Mouse (Mus musculus) intestine, postnatal 0 days (tissue): ENCODE results near the gene Fpgs. TPM values are rescaled to one million over a fixed set of nuclear protein-coding genes. Genes with fewer than 3 reads are reported as not detected.

Source experiments
- ATAC-seq: fragments of 200-750 bp; cut with Nextera tagmentation; 2 replicates; pipeline ENCODE4 v1.8.0; 2017; ENCODE audit warnings: mild to moderate bottlenecking, moderate TSS enrichment, moderate library complexity
- H3K27ac ChIP-seq: fragments of 300-500 bp; sonication (generic); 2 replicates; pipeline ENCODE4 v1.5.1; 2014; ENCODE audit warnings: mild to moderate bottlenecking, low read depth, low read length, moderate library complexity
- H3K27me3 ChIP-seq: fragments of 300-500 bp; sonication (generic); replicated peaks from 2 replicates; pipeline ENCODE4 v1.6.1; 2014; ENCODE audit warnings: low read length, mixed read lengths; ENCODE audit not compliant: control insufficient read depth, insufficient read depth
- H3K36me3 ChIP-seq: fragments of 300-500 bp; sonication (generic); 2 replicates; pipeline ENCODE4 v1.6.1; 2014; ENCODE audit warnings: mild to moderate bottlenecking, moderate library complexity; ENCODE audit not compliant: control insufficient read depth, insufficient read depth
- H3K4me1 ChIP-seq: fragments of 300-500 bp; sonication (generic); replicated peaks from 2 replicates; pipeline ENCODE4 v1.6.1; 2014; ENCODE audit warnings: antibody characterized with exemption, low read length, mixed read lengths; ENCODE audit not compliant: control insufficient read depth, insufficient read depth
- H3K4me2 ChIP-seq: fragments of 300-500 bp; sonication (generic); replicated peaks from 2 replicates; pipeline ENCODE4 v1.6.1; 2014; ENCODE audit warnings: low read depth, mild to moderate bottlenecking, moderate library complexity
- H3K4me3 ChIP-seq: fragments of 300-500 bp; sonication (generic); 2 replicates; pipeline ENCODE4 v1.5.1; 2014; ENCODE audit warnings: low read depth, low read length
- H3K9ac ChIP-seq: fragments of 300-500 bp; sonication (generic); 2 replicates; pipeline ENCODE4 v1.6.1; 2014; ENCODE audit warnings: mild to moderate bottlenecking, low read depth, low read length
- H3K9me3 ChIP-seq: fragments of 300-500 bp; sonication (generic); 2 replicates; pipeline ENCODE4 v1.6.1; 2016; ENCODE audit warnings: mixed run types; ENCODE audit not compliant: control insufficient read depth
- CTCF ChIP-seq: sonication (generic); IDR thresholded peaks from 2 replicates; pipeline ENCODE4 v1.5.1; 2016; ENCODE audit warnings: low read depth, mild to moderate bottlenecking, control low read depth, antibody characterized with exemption, moderate library complexity
- WGBS: fragments of 180-500 bp; shearing (Covaris S2); extraction: QIAGEN DNeasy Blood & Tissue Kit; methylation state at CpG from one replicate; pipeline ENCODE4 v1.1.7; 2014; 5-methylcytosine and 5-hydroxymethylcytosine counted together
- polyA plus RNA-seq: library from polyadenylated mRNA; unstranded; fragments of >200 nt; fragmentation: Nextera tagmentation; extraction: Ambion mirVana; gene quantifications from 2 replicates; pipeline ENCODE4 v1.2.1, GENCODE M21; 2015

The Fpgs gene
- polyA plus RNA-seq, 1 experiment from 2014 or later = 12.4 TPM

DNA sequence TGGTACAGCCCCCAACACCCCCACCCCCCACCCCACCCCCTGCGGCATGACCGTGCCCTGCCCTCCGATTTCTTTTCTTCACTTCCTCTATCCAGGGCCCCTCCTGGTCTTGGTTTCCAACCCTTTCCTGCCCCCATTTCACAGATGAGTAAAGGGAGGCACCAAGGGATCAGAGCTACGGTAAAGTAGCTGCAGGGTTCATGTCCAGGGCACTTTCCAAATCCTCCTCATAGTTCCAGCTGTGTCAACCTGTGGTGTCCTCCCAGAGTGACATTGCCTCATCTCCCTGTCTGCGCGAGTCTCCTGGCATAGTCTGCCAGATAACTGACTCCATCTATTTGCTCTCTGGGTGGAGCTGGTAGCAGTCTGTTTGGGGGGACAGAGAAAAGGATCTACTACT lies 38.1 kb downstream of the Fpgs start:
- TF ChIP-seq CTCF = no peak
- ATAC-seq = no peak
- 52% methylated on average over 6 of the region's 6 CpGs for WGBS
- Histone ChIP-seq H3K27me3 (no peaks in the 10 kb centered on the region), H3K4me3 (no peak overlapping the region), H3K4me2 (no peak overlapping the region), H3K9me3 (no peaks in the 10 kb centered on the region), H3K4me1 (no peaks in the 10 kb centered on the region), H3K9ac (no peak overlapping the region), H3K27ac (no peak overlapping the region), H3K36me3 (peaks cover 8% of the 10 kb centered on the region; the same call in 1 of the 2 replicates)

DNA sequence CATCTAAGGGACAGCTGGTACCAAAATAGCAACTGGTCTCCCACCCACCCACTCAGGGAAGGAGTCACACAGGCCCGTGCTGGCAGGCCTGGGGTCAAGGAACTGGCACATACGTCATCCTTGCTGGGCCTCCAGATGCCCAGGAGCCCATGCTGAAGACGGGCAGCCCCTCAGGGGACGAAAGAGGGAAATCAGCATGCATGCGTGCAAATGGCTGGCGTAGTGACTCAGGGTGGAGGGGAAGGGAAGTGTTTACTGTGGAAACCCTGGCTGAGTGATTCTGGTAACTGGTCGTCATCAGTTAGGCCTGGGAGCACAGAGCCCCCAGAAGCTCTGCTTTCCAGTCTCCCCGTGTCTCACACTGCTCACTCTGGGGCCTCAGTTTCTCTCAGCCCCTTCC lies 38.6 kb downstream of the Fpgs start:
- Histone ChIP-seq H3K36me3 (peaks cover 8% of the 10 kb centered on the region; the same call in 1 of the 2 replicates), H3K9ac (no peak overlapping the region), H3K4me3 (no peak overlapping the region), H3K9me3 (no peaks in the 10 kb centered on the region), H3K27me3 (no peaks in the 10 kb centered on the region), H3K27ac (no peak overlapping the region), H3K4me2 (no peak overlapping the region), H3K4me1 (no peaks in the 10 kb centered on the region)
- WGBS = 79% methylated on average over 8 of the region's 8 CpGs
- TF ChIP-seq CTCF = no peak
- no peak for ATAC-seq

DNA sequence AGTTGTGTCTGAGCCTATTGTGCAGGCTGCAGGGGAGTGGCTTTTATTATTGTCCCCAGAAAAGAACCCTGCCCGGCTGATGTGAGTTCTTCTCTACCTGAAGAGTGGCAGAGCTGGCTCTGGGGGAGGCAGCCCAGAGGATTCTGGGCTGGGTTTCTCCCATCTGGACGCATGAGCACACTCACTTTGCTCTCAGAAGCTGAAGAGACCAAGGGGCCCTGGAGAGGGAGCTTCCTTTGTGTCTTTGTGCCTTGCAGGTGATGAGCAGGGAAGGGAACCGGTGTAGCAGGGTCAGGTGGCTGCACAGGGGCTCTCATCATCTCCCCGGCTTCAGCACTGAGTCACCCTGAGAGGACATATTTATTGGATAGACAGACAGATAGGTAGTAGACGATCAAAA lies 41.7 kb downstream of the Fpgs start:
- H3K27ac ChIP-seq = no peak overlapping the region
- H3K27me3 ChIP-seq = no peaks in the 10 kb centered on the region
- 32% methylated on average over 5 of the region's 5 CpGs for WGBS
- no peaks in the 10 kb centered on the region for H3K4me1 ChIP-seq
- no peaks in the 10 kb centered on the region for H3K9me3 ChIP-seq
- H3K36me3 ChIP-seq = no peaks in the 10 kb centered on the region; the same call in 1 of the 2 replicates
- no peak overlapping the region for H3K4me2 ChIP-seq
- no peak overlapping the region for H3K4me3 ChIP-seq
- H3K9ac ChIP-seq = no peak overlapping the region
- ATAC-seq = no peak
- no peak for TF ChIP-seq CTCF

DNA sequence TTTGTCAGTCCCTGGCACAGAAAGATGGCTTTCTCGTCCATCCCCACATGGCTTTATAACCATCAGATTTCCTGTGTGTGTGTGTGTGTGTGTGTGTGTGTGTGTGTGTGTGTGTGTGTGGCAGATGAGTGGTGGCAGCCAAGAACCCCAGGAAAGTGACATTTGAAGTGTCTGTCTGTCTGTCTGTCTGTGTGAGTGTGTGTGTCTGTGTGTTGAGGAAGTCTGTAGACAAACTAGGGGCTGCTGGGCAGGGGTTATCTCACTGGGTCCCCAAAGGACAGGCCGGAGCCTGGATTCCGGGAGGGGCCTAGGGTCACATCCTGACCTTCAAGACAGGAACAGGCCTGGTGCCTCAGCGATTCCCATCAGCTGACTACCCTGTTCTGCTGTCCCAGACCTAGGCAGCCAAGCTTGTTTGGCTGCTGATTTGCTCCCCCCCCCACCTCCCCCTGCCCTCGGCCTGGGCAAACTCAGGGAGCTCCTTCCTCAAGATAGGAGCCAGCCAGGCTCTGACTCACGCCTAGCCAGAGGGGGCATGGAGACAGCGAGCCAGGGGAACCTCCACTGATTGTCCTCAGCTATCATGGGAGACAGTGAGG lies 42.3 kb downstream of the Fpgs start:
- TF ChIP-seq CTCF = no peak
- H3K4me3 ChIP-seq = no peak overlapping the region

DNA sequence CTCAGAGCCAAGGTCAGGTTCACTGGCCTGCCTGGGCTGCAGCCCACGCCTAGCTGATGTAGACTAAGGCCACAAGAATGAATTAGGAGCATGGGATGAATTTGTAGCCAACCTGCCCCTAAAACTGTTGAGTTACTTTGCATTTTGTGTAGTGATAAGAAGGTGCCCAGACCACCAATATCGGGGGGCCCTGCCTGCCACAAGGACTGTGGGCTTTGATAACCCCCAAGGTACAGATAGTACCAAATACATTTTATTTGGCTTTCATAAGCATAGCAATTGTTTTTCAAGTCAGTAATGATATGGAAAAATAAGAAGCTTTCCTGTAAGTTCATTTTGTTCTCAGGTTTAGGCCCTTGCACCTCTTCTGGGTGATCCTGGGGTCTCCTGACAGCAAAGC lies 45.1 kb downstream of the Fpgs start:
- TF ChIP-seq CTCF = no peak
- H3K36me3 ChIP-seq = no peaks in the 10 kb centered on the region; the same call in 1 of the 2 replicates
- ATAC-seq = no peak
- H3K4me3 ChIP-seq = no peak overlapping the region
- no peak overlapping the region for H3K27ac ChIP-seq
- H3K4me2 ChIP-seq = no peak overlapping the region
- H3K9ac ChIP-seq = no peak overlapping the region
- no peaks in the 10 kb centered on the region for H3K27me3 ChIP-seq
- 85% methylated on average over 2 of the region's 2 CpGs for WGBS
- no peaks in the 10 kb centered on the region for H3K4me1 ChIP-seq
- no peaks in the 10 kb centered on the region for H3K9me3 ChIP-seq

More for the DNA sequence above, 42.3 kb downstream of the Fpgs start:
- Histone ChIP-seq H3K27me3 (no peaks in the 10 kb centered on the region), H3K9ac (no peak overlapping the region), H3K4me2 (no peak overlapping the region), H3K4me1 (no peaks in the 10 kb centered on the region), H3K36me3 (no peaks in the 10 kb centered on the region; the same call in 1 of the 2 replicates), H3K27ac (no peak overlapping the region), H3K9me3 (no peaks in the 10 kb centered on the region)
- peak; percentile 35; the same call in 1 of the 2 replicates for ATAC-seq
- WGBS = 34% methylated on average over 7 of the region's 7 CpGs

DNA sequence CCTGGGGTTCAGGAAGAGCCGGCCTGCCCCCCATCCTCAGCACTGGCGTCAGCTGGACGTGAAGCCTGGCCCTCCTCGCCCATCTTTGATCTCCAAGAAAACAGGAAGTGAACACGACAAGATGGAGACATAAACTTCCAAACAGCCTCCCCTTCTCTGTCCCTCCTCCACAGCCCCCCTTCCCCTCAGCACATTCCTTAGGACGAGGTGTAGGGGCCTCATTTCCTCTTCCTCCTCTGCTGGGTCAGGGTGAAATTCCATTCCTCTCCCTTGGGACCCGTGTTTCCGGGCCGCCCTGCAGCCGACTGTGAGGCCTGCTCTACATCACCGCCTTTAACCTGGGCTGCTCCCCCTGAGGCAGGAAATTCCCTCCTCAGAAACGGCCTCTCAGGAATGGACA lies 48.1 kb downstream of the Fpgs start:
- ATAC-seq = 0 out of 2 replicates have a peak, but pooled peaks have one; percentile 23
- H3K36me3 ChIP-seq = no peaks in the 10 kb centered on the region; the same call in 1 of the 2 replicates
- no peak overlapping the region; the same call in 1 of the 2 replicates for H3K27ac ChIP-seq
- H3K4me1 ChIP-seq = no peaks in the 10 kb centered on the region
- 55% methylated on average over 12 of the region's 12 CpGs for WGBS
- H3K27me3 ChIP-seq = no peaks in the 10 kb centered on the region
- no peak overlapping the region for H3K4me2 ChIP-seq
- H3K9me3 ChIP-seq = no peaks in the 10 kb centered on the region
- no peak for TF ChIP-seq CTCF
- H3K9ac ChIP-seq = no peak overlapping the region
- no peak overlapping the region for H3K4me3 ChIP-seq

DNA sequence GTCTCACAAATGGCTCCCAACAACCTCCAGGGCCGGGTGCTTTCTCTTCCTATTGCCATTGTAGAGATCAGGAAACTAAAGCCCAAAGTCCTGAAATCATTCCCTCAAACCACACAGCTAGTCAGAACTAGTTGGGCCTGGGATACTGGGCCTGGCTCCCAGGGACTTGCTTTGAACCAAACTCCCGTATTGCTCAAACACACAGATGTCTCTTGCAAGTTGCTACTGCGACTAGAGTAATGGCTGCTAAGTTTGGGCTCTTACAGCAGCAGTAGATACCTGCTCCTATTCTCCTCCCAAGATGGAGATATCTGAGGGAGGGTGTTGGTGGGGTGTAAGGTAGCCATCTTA lies 48.6 kb downstream of the Fpgs start:
- Histone ChIP-seq H3K9ac (no peak overlapping the region), H3K27ac (no peak overlapping the region; the same call in 1 of the 2 replicates), H3K36me3 (no peaks in the 10 kb centered on the region; the same call in 1 of the 2 replicates), H3K27me3 (no peaks in the 10 kb centered on the region), H3K9me3 (no peaks in the 10 kb centered on the region), H3K4me2 (no peak overlapping the region), H3K4me1 (no peaks in the 10 kb centered on the region), H3K4me3 (no peak overlapping the region)
- WGBS = 72% methylated on average over 3 of the region's 3 CpGs
- TF ChIP-seq CTCF = no peak
- ATAC-seq = no peak
